Mouse (Mus musculus): ENCODE data around the gene Cntnap2.

Gene Cntnap2

GRCm38 (mm10) chr6:46699343-46699742 is 1640.2 kb downstream of the Cntnap2 start:
- CTCF ChIA-PET: no interaction called here

GRCm38 (mm10) chr6:46704293-46705170 is 1645.4 kb downstream of the Cntnap2 start:
- CTCF ChIA-PET: no interaction called here

GRCm38 (mm10) chr6:46705926-46706325 is 1646.8 kb downstream of the Cntnap2 start:
- CTCF ChIA-PET: no interaction called here

GRCm38 (mm10) chr6:46716576-46716975 is 1657.4 kb downstream of the Cntnap2 start:
- CTCF ChIA-PET: no interaction called here

- CTCF ChIA-PET: no interaction called here
These were observed 1674.6 kb downstream of the Cntnap2 start for GRCm38 (mm10) chr6:46733794-46734193.

- CTCF ChIA-PET: no interaction called here
These were observed 1689.3 kb downstream of the Cntnap2 start for GRCm38 (mm10) chr6:46748448-46748847.

- CTCF ChIA-PET: no interaction called here
These were observed 1704.3 kb downstream of the Cntnap2 start for GRCm38 (mm10) chr6:46763481-46763880.

GRCm38 (mm10) chr6:46774529-46774928 is 1715.4 kb downstream of the Cntnap2 start:
- CTCF ChIA-PET: no interaction called here

GRCm38 (mm10) chr6:46802264-46803110 is 1743.3 kb downstream of the Cntnap2 start:
- CTCF ChIA-PET: no interaction called here

- CTCF ChIA-PET: no interaction called here
These were observed 1797.5 kb downstream of the Cntnap2 start for GRCm38 (mm10) chr6:46856635-46857034.

GRCm38 (mm10) chr6:46861076-46861475 is 1801.9 kb downstream of the Cntnap2 start:
- CTCF ChIA-PET: no interaction called here

- CTCF ChIA-PET: no interaction called here
These were observed 1807.2 kb downstream of the Cntnap2 start for GRCm38 (mm10) chr6:46866317-46866716.

- CTCF ChIA-PET: no interaction called here
These were observed 1827.1 kb downstream of the Cntnap2 start for GRCm38 (mm10) chr6:46886230-46886629.

GRCm38 (mm10) chr6:46909167-46909566 is 1850.0 kb downstream of the Cntnap2 start:
- CTCF ChIA-PET: no interaction called here

- CTCF ChIA-PET: no interaction called here
These were observed 1859.6 kb downstream of the Cntnap2 start for GRCm38 (mm10) chr6:46918701-46919274.

- CTCF ChIA-PET: no interaction called here
These were observed 1860.8 kb downstream of the Cntnap2 start for GRCm38 (mm10) chr6:46919973-46920372.

- CTCF ChIA-PET: no interaction called here
These were observed 1865.6 kb downstream of the Cntnap2 start for GRCm38 (mm10) chr6:46924709-46925108.

- CTCF ChIA-PET: no interaction called here
These were observed 1886.5 kb downstream of the Cntnap2 start for GRCm38 (mm10) chr6:46945703-46946102.

GRCm38 (mm10) chr6:46961022-46961686 is 1902.0 kb downstream of the Cntnap2 start:
- CTCF ChIA-PET: no interaction called here

- CTCF ChIA-PET: no interaction called here
These were observed 1904.1 kb downstream of the Cntnap2 start for GRCm38 (mm10) chr6:46963261-46963660.

- CTCF ChIA-PET: no interaction called here
These were observed 1904.5 kb downstream of the Cntnap2 start for GRCm38 (mm10) chr6:46963693-46964092.

- CTCF ChIA-PET: no interaction called here
These were observed 1913.5 kb downstream of the Cntnap2 start for GRCm38 (mm10) chr6:46972640-46973039.
